Mouse (Mus musculus) right cerebral cortex, postnatal 4 days (tissue): ENCODE results near the gene Clasp2.
"Not testable (repeated sequence)": the region's sequence is repeated elsewhere in the genome, so short reads cannot be mapped to it uniquely, and the experiment has no call there.

ENCODE experiments used
- DNase-seq: peaks from one replicate; pipeline ENCODE4 v3.0.0-alpha.2; 2022

The Clasp2 gene

DNA sequence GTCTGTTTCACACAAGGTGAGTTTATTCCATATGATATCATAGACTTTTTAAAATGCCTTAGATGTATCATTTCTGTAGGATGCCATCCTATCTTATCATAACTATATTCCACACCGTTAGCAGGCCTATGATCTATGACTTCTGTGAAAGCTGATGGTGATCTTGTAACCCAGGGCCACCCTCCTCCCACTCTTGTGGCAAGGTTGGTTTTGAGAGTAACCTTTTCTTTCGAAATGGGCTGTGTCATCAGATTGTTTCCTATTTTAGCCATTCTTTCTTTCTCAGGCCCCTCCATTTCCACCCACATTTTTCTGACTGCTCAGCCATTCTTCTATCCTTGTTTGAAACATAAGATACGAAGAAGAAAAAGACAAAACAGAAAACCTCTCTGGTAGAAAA is 88.9 kb downstream of the Clasp2 start:
- no peak for DNase-seq

DNA sequence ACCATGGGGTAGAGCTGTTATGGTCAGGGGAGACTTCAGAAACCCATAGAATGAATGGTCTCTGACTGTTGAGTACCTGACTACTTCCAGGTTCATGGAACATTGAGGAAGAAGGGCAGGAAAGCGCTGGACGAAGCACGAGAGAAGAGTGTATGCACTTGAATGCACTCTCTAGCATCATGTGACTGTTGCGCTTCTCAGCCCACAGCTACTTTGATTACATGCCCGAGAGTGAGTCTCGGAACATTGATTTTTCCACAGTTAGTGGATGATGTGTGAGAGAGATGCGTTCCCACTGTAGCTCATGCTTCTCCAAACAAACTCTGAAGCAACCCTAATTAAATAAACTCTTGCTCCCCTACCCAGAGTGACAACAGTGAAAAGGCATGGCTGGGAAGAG is 92.2 kb downstream of the Clasp2 start:
- DNase-seq: no peak

DNA sequence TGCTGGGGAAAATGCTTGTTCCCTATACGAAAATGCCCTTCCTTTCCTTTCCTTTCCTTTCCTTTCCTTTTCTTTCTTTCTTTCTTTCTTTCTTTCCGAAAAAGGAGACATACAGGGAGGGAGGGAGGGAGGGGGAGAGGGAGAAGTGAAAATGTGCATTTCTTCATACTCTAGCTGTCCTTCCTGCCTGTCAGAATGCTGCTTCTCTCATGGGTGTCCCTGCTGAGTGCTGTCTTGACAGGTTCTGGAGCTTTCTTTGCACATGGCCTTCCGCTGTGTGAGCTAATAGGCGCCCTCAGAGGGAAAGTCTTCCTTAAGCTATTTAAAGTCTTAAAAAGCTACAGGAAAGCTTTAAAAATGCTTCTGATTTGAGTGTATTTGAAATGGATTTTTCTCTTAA is 95.7 kb downstream of the Clasp2 start:
- no peak for DNase-seq

DNA sequence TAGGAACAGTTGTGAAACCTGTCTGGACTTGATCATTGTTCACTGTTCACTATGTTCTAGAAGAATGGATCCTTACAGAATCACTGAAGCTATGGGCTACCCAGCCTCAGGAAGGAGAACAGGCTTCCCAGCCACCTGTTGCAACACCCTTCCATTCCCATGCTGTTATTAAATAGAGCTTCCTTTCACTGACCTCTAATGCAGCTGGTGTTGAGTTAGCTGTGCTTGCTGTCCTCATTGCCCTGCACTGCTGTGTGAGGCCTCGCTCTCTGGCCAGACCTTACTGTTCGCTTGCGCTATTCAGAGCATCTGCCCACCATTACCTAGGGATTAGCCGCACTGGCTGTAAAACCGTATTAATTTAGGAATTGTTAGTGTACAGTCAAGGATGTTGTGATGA is 96.2 kb downstream of the Clasp2 start:
- no peak for DNase-seq

DNA sequence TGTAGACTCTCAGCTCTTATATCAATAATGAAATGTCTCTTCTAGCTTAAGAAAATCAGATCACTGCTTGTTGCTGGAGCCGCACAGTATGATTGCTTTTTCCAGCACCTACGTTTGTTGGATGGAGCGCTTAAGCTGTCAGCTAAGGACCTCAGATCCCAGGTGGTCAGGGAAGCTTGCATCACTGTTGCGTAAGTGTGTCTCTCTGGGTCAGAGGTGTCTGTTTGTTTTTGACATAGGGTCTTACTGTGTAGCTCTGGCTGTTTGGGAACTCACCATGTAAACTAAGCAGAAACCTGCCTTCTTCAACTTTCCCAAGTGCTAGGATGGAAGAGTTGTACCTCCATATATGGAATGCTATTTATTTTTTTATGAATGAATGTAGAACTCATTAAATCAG is 102.8 kb downstream of the Clasp2 start:
- no peak for DNase-seq

DNA sequence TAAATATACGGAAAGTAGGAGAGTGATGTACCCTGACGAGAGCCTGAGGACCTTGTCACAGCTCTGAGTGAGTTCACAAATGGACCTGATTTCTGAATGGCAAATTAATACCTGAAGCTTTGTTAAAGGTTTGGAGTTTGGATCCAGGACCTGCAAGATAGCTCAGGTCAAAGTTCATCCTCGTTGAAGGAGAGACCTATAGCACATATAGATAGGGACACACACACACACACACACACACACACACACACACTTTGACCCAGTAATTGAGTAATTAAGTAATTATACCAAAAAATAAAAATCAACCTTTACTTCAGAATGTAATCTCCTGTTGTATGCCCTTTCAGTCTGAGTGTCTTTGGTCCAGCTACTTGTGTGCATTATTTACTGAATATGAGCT is 114.2 kb downstream of the Clasp2 start:
- DNase-seq: no peak

DNA sequence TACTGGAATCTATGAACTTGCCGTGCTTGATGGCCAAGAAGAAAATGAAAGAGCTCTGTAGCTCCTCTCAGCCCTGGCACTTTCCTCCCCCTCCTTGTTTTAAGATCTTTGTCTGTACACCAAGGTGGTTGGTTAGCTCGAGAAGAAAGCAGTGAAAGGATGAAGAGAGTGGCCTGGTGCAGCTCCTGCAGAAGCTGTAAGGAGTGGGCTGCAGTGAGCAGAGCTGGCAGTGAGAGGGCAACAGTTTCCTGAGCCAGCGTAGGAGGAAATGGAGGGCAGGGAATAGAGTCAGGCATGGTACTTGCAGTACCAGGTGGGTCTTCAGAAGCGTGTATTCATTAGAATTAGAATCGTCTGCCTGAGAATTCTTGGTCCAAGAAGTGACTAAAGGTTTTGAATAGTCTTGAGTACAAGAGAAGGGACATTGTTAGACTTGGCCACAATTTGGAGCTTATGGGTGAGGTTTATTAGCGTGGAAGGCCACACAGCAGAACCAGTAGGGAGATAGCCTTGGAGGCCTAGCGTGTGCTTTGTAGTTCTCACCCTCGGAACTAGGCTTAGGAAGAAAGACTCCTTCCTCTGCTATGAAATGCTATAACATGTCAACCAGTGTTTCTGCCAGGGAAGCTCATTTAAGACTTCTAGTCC is 116.1 kb downstream of the Clasp2 start:
- no peak for DNase-seq

DNA sequence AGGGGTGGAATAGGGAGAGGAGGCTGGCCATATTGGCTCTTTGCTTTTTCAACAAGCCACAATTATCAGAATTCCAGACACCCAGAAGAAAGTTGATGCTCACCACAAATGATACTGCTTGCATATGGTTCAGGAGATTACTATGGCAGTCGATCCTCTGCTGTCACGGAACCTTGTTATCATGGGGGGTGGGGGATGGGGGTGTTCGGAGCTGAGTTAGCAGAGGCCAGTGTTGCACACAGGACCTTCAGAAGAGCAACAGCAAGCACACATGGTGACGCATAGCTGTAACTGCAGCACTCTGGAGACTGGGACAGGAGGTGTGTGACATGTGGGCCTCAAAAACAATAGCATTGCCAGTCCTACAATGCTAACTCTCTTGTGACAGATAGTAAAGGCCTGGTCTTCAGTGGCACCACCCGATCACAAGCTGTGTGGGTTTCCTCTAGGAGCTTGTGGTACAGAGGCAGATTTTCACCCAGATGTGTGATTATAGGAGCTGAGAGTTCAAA is 116.7 kb downstream of the Clasp2 start:
- DNase-seq: no peak

DNA sequence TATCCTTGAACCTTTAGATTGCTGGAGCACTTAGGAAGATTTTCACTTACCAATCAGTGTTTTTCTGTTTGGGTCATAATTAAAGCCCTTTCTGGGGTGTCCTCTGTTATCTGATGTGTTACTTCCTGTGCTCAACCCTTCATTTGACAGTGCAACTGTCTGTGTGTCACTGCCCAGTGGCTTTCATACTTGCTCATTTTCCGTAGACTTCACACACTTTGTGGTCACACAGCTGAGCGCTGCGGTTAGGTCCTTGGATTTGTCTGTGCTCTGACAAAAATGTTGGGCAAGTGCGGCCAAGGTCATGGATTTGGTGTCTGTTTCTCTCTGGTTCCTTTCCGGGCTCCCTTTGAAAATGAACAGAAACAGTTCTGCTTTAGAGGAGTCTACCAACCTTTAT is 118.1 kb downstream of the Clasp2 start:
- DNase-seq: no peak

DNA sequence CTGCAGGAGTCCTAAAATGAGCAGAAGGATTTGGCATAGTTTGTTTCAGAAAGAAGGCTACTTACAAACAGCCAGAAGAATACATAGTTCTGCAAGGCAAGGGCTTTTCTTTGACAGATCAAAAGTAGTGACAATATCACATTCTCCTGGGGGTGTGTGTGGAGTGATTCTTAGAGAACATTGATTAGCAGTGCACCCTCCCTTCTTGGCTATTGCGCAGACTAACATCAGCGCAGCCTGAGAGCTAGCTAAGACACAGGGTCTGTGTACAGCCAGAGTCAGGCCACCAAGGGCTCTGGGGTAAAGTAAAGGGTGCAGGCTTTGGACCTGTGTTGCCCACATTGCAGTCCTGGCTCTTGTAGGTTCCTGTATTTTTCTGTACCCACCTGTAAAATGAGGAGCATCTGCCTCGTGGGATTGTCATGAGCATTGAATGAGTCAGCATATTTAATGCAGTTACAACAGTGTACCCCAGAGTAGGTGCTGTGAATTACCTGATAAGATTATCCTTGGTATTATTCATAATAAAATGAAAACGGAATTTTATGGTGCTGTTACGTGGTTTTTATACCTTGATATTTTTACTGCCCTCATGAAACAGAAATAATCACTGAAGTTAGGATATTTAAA is 122.2 kb downstream of the Clasp2 start:
- DNase-seq: no peak

DNA sequence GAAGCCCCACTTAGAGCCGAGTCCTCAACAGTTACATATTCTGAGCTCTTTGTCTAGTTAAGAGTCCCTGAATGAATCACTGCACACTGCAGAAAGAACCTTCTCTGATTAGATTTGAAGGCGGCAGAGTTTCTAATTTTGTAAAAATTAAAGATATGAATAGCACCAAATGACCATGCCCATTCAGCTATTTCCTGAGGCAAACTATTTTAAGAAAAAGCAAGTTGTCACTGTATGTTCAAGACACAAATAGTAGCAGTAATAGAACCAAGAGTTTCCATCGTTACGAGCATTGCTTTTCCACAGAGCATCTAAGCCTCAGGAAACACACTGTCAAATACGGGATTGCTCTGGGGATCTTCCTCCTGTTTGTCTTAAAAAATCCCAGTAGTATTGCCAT is 126.7 kb downstream of the Clasp2 start:
- DNase-seq: no peak

DNA sequence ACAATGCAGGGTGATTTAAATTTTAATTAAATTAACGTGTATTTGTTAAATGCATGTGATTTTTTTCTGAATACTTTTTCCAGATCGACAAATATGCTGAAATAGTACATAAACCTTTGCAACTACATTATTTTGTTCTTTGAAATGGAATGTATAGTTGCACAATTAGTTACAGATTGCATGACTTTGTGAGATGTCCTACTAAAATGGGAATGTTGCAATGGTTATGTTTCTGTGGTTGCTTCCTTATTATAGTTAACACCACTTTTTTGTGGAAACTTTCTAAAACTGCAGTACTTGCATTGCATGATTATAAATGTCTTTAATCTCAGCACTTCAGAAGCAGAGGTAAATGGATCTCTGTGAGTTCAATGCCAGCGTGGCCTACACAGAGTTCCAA is 153.6 kb downstream of the Clasp2 start:
- no peak for DNase-seq

DNA sequence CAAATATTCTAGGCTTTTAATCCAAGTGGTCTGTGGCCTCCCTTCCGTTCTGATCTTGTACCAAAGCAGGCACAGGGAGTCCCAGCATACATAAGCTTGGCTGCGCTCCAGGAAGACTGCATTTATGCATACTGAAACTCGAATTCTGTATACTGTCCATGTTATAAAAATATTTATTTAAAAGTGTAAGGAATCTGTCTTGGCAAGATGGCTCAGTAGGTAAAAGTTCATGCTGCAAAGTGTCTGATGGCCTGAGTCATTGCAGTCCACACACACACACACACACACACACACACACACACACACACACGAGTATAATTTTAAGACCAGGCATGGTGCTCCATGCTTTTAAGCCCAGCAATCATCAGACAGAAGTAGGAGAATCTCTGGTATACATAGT is 161.9 kb downstream of the Clasp2 start:
- DNase-seq: peak; percentile 17

DNA sequence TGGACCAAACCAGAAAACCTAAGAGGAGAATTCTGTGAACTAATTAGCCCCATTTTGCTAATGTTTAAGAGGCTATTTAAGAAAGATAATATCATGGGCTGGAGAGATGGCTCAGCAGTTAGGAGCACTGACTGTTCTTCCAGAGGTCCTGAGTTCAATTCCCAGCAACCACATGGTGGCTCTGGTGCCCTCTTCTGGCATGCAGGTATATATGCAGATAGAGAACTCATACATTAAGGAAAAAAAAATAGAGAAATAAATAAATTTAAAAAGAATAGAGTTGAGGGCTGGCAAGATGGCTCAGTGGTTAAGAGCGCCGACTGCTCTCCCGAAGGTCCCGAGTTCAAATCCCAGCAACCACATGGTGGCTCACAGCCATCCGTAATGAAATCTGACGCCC is 163.0 kb downstream of the Clasp2 start:
- DNase-seq: not testable (repeated sequence)

DNA sequence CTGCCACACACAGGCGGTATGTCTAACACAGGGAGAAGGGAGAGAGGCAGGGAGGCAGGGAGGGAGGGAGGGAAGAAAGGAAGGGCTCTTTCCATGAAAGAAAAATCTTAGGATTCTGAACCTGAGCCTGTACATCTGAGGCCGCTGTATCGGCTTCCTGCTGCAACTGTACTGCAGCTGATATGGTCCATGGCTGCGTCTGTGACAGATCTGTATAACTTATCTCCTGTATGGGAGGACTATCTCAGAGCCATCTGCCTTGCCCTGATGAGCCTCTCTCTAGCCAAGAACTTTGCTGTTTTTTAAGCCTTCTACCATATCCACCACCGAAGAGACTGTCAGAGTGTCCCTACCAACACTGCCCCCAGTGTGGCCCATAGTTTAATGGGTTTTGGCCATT is 174.5 kb downstream of the Clasp2 start:
- no peak for DNase-seq

DNA sequence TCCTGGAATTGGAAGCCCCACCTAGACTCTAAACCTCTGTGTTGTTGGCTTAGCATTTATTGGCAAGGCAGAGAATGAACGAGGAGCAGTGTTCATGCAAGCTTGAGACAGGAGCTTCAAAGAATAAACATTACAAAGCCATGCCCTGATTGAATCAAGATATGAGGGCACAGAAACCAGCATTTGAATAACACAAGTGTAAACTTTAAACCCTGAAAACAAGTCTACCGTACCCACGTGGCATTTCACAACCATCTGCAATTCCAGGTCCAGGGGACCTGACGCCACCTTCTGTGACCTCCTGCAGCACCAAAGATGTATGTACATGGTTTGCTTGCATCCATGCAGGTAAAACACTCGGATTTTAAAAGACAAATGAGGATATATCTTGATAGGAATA is 181.4 kb downstream of the Clasp2 start:
- DNase-seq: no peak

DNA sequence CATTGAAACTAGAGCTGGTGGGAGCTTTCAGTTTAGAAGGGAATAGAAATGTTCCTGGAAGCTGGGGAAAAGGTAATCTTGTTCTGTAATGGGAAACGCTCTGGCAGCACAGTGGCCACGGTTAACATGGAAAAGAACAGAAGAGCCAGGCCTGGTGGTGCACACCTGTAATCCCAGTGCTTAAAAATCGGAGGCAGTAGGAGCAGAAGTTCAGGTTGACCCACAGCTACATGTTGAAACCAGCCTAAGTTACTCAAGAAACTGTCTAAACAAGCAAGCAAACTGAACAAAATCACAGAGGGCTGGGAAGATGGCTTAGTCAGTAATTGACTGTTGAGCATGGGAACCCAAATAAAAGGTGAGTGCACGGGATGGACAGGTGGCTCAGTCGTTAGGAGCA is 183.6 kb downstream of the Clasp2 start:
- no peak for DNase-seq

DNA sequence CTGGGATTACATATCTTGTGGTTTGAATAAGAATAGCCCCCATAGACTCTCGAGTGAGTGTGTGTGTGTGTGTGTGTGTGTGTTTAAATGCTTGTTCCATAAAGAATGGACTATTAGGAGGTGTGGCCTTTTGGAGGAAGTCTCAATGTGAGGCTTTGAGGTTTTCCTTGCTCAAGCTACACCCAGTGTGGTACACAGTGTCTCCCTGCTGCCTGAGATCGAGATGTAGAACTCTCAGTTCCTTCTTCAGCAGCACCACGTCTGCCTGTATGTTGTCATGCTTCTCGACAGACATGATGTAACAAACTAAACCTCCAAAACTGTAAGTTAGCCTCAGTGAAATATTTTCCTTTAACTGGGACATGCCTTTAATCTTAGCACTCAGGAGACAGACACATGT is 187.3 kb downstream of the Clasp2 start:
- DNase-seq: no peak

DNA sequence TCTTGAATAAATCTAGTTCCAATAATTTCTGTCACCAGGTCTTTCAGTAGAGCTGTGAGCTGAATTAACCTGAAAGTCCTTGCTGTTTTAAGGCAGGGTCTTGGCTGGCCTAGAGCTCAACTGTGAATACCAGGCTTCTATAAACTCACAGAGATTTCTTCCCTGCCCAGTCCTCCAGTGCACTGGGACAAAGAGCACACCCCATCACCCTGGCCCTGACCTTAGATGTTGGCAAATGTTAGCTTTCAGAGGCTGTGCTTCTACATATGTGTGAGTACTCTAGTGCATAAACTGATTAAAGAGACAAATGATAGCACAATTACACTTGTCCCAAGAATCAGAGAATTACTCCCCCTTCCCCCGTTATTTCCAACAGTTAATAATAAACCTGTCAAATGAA is 188.4 kb downstream of the Clasp2 start:
- no peak for DNase-seq

DNA sequence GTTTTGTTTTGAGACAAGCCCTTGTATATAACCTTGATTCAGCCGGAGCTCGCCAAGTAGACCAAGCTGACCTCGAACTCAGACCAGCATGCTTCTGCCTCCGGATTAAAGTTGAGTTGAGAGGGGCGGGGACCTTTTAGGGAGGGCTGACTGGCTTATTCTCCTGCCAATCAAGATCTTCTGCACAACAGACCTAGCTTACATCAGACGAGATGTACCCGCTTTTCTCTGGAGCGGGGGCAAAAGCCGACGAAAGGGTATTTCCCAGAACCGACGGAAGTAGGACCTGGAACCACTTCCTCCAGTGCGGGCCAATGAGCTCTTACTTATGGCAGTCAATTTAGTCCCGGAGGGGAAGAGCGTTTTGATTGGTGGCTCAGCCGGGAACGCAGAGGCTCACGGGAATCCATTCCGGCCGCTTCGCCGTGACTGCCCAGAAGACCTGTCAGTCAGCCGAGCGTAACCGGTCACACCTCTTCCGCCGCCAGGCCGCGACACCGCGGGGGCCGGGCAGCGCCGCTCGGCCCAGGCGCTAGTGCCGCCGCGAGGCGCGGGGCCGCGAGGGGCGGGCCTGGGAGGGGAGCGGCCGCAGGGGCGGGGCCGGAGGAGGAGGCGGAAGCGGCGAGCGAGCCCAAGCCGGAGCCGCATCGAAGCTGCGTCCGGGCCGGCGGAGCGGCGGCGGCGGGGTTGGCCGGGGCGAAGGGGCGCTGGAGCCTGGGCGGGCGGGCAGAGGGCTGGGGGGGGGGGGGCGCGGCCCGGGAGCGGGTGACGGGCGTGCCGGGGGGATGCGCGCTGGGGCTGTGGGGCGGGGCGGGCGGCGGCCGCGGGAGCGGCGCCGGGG is 189.5 kb downstream of the Clasp2 start, which contains the start of gene Ubp1:
TSS of gene Ubp1 (plus strand) at position 401 of the 841 bp plus-strand sequence.
- DNase-seq: peak; percentile 86

DNA sequence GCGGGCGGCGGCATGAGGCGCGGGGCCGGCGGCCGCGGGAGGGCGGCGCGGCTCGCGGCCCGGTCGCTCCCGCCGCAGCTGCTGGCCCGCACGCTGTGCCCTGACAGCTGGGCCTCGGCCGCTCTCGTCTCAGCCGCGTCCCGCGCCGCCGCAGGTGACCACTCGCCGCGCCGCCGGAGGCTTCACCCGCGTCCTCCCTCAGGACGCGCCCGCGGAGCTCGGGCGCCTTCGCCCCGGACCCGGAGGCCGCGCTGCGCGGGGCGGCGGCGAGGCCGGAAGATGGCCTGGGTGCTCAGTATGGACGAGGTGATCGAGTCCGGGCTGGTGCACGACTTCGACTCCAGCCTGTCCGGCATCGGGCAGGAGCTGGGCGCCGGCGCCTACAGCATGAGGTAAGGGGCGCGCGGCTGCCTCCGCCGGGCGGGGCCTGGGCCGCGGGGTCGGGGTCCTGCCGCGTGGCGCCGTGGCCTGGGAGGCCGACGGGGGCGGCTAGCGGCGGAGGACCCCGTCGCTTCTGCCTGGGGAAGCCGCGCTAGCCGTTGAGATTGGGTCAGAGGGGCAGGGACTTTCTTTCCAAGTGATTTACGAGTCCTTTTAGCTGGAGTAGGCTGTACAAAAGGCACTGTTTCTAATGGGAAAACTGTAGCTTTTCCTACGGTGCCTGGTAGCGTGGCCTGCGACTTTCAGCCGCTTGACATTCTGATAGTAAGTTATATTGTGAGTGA is 190.3 kb downstream of the Clasp2 start:
- DNase-seq: peak; percentile 26

DNA sequence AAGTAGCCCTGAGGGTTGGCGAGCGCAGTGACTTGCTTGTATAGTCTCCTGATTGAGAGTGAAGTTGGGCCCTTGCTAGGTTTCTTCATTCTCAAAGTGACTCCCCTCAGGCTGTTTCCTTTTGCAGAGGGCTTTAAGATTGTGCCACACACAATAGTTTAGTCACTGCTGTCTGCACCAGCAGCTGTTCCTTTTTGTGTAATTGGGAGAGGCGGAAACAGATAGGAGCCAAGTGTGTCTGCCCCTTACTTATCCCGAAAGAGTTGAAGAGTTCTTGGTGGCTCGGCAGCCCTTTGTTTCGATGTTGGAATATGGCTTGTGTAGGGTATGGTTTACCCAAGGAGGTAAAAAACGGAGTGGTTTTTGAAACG is 190.8 kb downstream of the Clasp2 start:
- DNase-seq: no peak

DNA sequence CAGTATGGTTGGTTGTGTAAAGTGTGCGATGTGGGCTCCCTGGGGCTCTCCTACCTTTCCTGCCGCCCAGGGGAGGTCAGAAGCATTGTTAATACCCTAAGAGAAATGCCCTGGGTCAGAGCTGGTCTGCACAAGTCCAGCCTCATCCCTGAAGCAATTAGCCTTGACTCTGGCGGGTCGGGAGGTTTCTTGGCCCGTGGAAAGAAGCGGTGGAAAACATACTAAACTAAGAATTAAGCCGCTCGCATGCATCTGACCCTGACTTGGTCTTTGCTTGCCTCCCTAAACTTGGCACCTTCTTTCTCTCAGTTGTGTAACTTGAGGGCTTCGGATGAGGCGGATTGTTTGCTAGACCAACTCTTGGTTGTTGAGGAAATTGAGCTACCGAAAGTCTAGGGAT is 191.2 kb downstream of the Clasp2 start:
- DNase-seq: no peak
